Mouse (Mus musculus) layer of hippocampus, adult 9-10 months (tissue): ENCODE results near the gene Diaph3.
"Not testable (repeated sequence)": the region's sequence is repeated elsewhere in the genome, so short reads cannot be mapped to it uniquely, and the experiment has no call there.

Source experiments
- DNase-seq: peaks from one replicate; pipeline ENCODE4 v3.0.0; 2022; ENCODE audit warnings: low spot score

Diaph3 gene

DNA sequence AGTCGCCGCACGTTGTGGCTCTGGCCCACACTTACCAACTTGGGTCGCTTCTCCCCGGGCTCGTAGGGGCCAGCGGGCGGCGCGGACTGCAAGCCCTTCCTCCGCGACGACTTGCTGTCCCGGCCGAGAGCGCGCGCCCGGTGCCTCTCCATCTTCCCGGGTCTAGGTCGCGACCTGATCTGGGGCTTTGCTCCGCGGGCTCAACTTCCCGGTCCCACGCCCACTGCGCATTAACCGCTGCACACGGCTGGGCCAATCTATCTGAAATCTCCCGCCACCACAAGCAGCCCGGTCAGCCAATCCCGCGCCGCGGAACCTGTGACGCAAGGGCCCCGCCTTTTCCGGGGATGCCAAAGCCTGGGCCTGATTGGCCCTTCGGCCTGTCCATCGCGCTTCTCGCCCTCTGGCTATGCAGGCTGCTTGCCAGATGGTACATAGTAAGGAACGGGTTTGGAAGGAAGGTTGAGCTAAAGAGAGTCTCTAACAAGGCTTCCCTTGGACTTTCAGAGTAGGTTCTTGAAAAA lies at the start of gene Diaph3:
Gene Diaph3 (minus strand): TSS at position 273 of the 524 bp plus-strand sequence.
- DNase-seq: peak; percentile 88

DNA sequence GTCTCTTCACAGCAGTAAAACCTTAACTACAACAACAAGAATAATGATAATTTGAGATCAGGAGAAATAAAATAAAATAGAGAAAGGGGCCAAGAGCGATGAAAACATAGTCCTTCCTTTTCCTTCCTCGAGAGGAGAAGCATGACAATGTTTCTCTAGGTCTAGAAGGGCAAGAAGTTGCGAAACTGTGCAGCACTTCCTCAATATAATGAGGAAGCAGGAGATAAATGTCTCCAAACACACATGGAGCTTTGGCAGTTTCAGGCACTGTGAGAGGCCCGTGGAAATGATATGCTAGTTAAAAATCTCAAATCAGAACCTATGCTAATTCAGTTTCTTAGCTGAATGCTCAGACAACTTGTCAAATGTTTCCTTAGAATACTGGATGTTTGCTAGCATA lies 49.6 kb upstream of the Diaph3 start:
- DNase-seq: no peak

- no peak for DNase-seq
These were observed 30.5 kb upstream of the Diaph3 start for GRCm38 (mm10) chr14:87171577-87171976.

DNA sequence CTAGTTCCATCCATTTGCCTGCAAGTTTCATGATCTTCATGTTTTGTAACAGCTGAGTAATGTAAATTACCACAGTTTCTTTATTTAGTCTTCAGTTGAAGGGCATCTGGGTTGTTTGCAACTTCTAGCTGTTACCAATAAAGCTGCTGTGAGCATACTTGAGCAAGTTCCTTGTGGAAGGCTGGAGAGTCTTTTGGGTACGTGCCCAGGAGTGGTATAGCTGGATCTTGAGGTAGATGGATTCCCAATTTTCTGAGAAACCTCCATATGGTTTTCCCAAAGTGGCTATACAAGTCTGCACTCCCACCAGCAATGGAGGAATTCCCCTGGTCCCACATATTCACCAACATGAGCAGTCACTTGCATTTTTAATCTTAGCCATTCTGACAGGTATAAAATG lies 28.1 kb upstream of the Diaph3 start:
- no peak for DNase-seq

- DNase-seq: no peak
These were observed 14.7 kb upstream of the Diaph3 start for GRCm38 (mm10) chr14:87155621-87156238.

DNA sequence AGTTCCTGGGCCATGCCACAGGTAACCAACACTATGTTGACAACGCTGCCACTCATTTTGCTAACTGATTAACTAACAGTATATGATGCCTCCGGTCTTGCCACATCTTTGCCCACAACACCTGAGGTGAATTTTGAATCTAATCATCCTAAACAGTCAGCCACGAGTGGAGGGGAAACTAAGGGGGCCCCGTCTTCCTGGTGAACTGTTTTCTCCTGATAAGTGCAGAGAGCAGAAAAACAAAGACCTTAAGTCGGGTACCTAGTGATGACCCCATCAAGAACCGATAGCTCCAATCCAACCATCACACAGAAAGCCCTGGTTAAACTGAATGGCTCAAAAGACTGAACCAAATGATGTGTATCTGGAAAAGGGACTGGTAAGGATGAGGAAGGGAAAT lies 8.6 kb upstream of the Diaph3 start:
- DNase-seq: no peak

- no peak for DNase-seq
These were observed 5.7 kb upstream of the Diaph3 start for GRCm38 (mm10) chr14:87146704-87147103.

DNA sequence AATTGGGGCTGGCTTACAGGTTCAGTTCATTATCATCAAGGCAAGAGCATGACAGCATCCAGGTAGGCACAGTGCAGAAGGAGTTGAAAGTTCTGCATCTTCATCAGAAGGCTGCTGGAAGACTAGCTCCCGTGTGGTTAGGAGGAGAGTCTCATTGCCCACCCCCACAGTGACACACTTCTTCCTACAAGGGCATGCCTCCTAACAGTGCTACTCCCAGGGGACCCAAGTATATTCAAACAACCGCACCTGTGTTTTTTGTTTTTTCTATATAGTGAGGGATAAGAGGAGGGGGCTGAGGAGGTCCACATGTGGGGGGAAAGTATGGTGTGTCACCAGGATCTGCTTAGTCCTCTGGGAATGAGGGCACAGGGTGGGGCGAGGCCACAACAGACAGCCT lies 4.3 kb upstream of the Diaph3 start:
- DNase-seq: no peak

DNA sequence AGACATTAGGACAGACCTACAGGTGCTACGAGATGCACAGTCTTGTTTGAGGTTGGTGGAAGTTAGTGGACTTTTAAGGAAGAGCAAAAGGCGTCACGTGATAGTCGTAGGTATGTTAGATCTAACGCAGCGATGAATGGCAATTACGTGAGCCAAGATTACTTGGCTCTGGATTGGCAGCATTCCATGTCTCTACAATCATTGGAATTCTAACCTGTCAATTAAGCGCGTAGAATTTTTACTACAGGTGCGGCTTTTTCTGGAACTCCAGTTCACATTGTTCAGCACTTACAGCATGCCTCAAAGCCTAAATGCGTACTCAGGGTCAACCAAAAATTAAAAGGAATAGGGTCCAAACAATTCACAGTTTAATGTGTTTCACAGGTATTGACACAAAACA lies 742 bp upstream of the Diaph3 start:
- DNase-seq: no peak

- no peak for DNase-seq
These were observed 590 bp downstream of the Diaph3 start for GRCm38 (mm10) chr14:87140327-87140962.

DNA sequence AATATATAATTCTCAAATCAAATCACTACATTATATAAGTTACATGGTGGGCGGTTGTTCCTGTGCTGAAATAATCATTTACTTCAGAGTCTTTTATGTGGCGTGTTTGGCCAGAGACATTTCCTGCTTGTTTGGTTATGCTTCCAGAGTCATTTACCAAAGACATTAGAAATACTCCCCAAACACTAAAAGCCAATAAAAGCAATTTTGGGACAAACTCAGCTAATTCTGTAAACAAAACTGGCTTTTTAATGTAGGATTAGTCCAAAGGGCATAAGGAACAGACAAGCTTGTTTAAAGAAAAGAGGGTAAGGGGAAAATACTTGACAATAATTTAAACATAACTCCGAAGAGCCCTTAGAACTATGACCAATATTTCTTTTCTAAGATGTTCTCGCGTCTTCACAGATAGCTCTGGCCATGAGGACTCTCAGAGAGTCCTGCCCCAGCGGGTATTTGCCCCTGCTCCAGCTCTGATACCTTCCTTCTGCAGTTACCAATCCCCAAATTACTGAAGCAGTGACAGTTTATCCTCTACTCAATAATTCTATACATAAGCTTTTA lies 14.9 kb downstream of the Diaph3 start:
- DNase-seq: no peak

- no peak for DNase-seq
These were observed 15.5 kb downstream of the Diaph3 start for GRCm38 (mm10) chr14:87125492-87125891.

- DNase-seq: no peak
These were observed 17.9 kb downstream of the Diaph3 start for GRCm38 (mm10) chr14:87123091-87123490.

GRCm38 (mm10) chr14:87121868-87122267 lies 19.2 kb downstream of the Diaph3 start:
- no peak for DNase-seq

DNA sequence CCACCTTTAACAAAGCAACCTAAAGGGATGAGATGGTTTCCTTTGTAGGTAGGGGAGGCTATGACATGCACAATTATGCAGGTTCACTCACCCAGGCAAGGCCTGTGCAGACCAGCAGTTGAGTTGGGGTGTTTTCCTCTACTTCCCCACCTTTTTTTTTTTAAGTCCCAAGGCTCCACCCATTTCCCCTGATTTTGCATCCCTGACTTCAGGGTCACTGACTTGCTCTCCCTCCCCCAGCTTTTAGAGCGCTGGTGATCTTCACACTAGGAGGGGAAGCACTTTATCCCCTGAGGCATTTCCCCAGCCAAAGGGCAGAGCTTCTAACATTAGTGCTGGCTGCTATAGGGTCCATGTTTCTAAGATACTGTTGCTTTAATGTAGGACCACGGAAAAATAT lies 30.4 kb downstream of the Diaph3 start:
- DNase-seq: no peak

GRCm38 (mm10) chr14:87099380-87100088 lies 41.5 kb downstream of the Diaph3 start:
- DNase-seq: no peak

GRCm38 (mm10) chr14:87098093-87098492 lies 42.9 kb downstream of the Diaph3 start:
- no peak for DNase-seq

DNA sequence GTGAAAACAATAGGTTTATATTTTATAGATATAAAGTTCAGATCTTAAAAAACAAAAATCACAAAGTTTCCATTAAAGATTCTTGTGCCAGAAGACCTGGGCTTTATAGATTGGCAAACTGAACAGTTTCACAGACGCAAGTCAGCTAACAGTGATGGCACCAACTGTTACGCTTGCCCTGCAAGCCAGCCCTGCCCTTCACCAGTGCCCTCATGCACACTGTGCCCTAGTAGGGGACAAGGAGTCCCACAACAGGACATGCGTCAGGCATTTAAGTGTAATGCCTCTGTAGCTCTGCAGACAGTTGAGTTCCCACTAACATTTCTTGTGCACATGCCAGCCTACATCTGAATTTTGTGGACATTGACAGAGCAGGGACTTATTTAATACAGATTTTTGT lies 49.5 kb downstream of the Diaph3 start:
- no peak for DNase-seq

- DNase-seq: no peak
These were observed 49.9 kb downstream of the Diaph3 start for GRCm38 (mm10) chr14:87091108-87091507.

- DNase-seq: no peak
These were observed 52.1 kb downstream of the Diaph3 start for GRCm38 (mm10) chr14:87088928-87089327.

DNA sequence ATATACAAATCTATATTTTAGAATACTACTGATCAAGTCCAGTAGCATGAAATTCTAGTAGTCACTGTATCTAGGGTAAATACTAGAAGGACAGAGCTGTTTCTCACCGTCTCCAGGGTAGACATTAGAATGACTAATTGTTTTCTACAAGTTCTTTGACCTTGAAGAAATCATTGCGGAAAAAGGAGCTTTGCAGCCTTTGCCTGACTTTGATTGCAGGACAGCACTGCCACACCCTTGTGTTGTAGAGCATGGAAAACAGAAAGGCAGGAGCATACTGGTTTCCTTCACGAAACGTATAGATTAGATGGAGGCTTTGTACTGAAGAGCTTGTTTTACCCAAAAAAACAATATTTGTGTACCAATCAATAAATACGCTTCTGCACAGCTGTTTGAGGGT lies 52.6 kb downstream of the Diaph3 start:
- DNase-seq: no peak

- DNase-seq: no peak
These were observed 53.0 kb downstream of the Diaph3 start for GRCm38 (mm10) chr14:87087996-87088395.

DNA sequence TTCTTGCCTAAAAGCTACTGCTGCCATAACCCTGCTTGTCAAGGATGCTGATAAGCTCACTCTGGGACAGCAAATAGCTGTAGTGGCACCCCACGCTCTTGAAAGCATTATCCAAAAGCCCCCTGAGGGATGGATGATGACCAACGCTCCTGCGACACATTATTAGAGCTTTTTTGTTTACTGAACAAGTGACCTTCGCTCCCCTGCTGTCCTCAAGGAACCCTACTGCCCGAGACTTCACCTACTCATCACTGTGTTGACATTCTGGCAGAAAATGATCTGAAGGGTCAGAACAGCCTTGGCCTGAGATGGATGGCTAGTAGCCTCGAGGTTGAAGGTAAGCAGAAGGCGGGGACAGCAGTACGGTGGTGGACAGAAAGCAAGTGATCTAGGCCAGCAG lies 56.1 kb downstream of the Diaph3 start:
- not testable (repeated sequence) for DNase-seq
